Mouse (Mus musculus) stomach, embryonic 16.5 days (tissue): ENCODE data around the gene Mavs. TPM values are rescaled to one million over a fixed set of nuclear protein-coding genes. Genes with fewer than 3 reads are reported as not detected.
A peak's percentile ranks its signal among the peaks of the same experiment; 100 is the strongest.
"Not testable (repeated sequence)": the region's sequence is repeated elsewhere in the genome, so short reads cannot be mapped to it uniquely, and the experiment has no call there.

ENCODE experiments used
- ATAC-seq: fragments of 200-750 bp; cut with Nextera tagmentation; 2 replicates; pipeline ENCODE4 v1.8.0; 2017; ENCODE audit warnings: moderate number of reproducible peaks, moderate TSS enrichment; ENCODE audit not compliant: insufficient read depth, low FRiP score
- H3K27ac ChIP-seq: fragments of 300-500 bp; sonication (generic); 2 replicates; pipeline ENCODE4 v1.5.1; 2014; ENCODE audit warnings: low read length
- H3K27me3 ChIP-seq: fragments of 300-500 bp; sonication (generic); 2 replicates; pipeline ENCODE4 v1.6.1; 2014; ENCODE audit warnings: low read length, control low read depth, mixed read lengths; ENCODE audit not compliant: control insufficient read depth, insufficient read depth
- H3K36me3 ChIP-seq: fragments of 300-500 bp; sonication (generic); 2 replicates; pipeline ENCODE4 v1.6.1; 2014; ENCODE audit warnings: low read length; ENCODE audit not compliant: control insufficient read depth, insufficient read depth
- H3K4me1 ChIP-seq: fragments of 300-500 bp; sonication (generic); 2 replicates; pipeline ENCODE4 v1.6.1; 2014; ENCODE audit warnings: low read length, control low read depth, mixed read lengths; ENCODE audit not compliant: control insufficient read depth, insufficient read depth
- H3K4me2 ChIP-seq: fragments of 300-500 bp; sonication (generic); 2 replicates; pipeline ENCODE4 v1.6.1; 2014; ENCODE audit warnings: low read depth, low read length, mixed read lengths
- H3K4me3 ChIP-seq: fragments of 300-500 bp; sonication (generic); replicated peaks from 2 replicates; pipeline ENCODE4 v1.5.1; 2014; ENCODE audit warnings: mild to moderate bottlenecking, low read length
- H3K9ac ChIP-seq: fragments of 300-500 bp; sonication (generic); 2 replicates; pipeline ENCODE4 v1.6.1; 2014; ENCODE audit warnings: low read length
- H3K9me3 ChIP-seq: fragments of 300-500 bp; sonication (generic); replicated peaks from 2 replicates; pipeline ENCODE4 v1.6.1; 2016; ENCODE audit warnings: low read length, control low read depth; ENCODE audit not compliant: control insufficient read depth
- WGBS: fragments of 180-500 bp; shearing (Covaris S2); extraction: QIAGEN DNeasy Blood & Tissue Kit; methylation state at CpG from one replicate; pipeline ENCODE4 v1.1.7; 2014; 5-methylcytosine and 5-hydroxymethylcytosine counted together
- polyA plus RNA-seq: library from polyadenylated mRNA; unstranded; fragments of >200 nt; fragmentation: Nextera tagmentation; extraction: Ambion mirVana; gene quantifications from 2 replicates; pipeline ENCODE4 v1.2.1, GENCODE M21; 2015

Gene Mavs
- polyA plus RNA-seq, 1 experiment from 2014 or later: 23.7 TPM

DNA sequence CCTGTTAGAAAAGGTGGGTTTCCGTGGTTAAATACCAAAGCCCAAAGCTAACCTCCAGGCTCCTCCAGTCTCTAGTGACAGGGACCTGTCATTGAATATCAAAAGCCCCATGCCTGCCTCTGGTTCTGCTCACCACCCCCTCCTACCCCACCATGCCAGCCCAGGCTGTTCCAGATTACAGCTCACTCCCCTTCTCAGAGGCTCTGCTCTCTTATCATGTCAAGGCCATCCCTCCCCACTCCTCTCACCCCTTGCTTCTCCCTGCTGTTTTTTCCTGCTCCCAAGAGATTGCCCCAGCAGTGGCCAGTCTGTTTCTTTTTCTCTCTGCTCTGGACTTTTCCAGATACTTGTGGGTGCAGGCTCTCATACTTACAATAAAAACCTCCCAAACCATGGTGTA, 10.3 kb upstream of the Mavs start:
- peaks cover 3% of the 10 kb centered on the region; the same call in 1 of the 2 replicates for H3K27me3 ChIP-seq
- no peaks in the 10 kb centered on the region for H3K4me1 ChIP-seq
- WGBS: 50% methylated on average over 1 of the region's 1 CpGs
- no peak overlapping the region for H3K4me2 ChIP-seq
- peak; percentile 75; the same call in 1 of the 2 replicates for ATAC-seq
- H3K4me3 ChIP-seq: no peak overlapping the region
- H3K36me3 ChIP-seq: no peaks in the 10 kb centered on the region
- H3K9me3 ChIP-seq: no peaks in the 10 kb centered on the region
- no peak overlapping the region for H3K9ac ChIP-seq
- no peak overlapping the region for H3K27ac ChIP-seq

DNA sequence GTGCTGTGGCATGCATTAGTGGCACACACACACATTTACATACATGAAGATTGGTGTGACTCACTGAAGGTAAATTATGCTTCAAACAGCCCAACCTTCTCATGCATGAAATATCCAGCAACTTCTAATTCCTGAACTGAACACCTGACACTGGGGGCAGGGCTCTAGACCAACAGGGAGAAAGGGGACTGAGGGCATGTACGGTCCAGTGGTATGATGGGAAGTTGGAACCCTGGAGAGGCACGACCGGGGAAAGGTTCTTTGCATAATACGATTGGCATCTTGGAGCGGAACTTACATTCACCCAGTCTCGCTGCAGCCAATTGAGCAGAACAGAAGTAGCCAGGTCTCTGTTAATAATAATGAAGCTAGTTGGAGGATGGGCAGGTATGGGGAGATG, 8.7 kb upstream of the Mavs start:
- no peaks in the 10 kb centered on the region for H3K9me3 ChIP-seq
- WGBS: 91% methylated on average over 6 of the region's 6 CpGs
- H3K4me1 ChIP-seq: no peaks in the 10 kb centered on the region
- H3K4me3 ChIP-seq: no peak overlapping the region
- H3K9ac ChIP-seq: no peak overlapping the region
- no peaks in the 10 kb centered on the region for H3K36me3 ChIP-seq
- H3K27me3 ChIP-seq: peaks cover 3% of the 10 kb centered on the region; the same call in 1 of the 2 replicates
- no peak overlapping the region for H3K4me2 ChIP-seq
- no peak for ATAC-seq
- no peak overlapping the region for H3K27ac ChIP-seq

DNA sequence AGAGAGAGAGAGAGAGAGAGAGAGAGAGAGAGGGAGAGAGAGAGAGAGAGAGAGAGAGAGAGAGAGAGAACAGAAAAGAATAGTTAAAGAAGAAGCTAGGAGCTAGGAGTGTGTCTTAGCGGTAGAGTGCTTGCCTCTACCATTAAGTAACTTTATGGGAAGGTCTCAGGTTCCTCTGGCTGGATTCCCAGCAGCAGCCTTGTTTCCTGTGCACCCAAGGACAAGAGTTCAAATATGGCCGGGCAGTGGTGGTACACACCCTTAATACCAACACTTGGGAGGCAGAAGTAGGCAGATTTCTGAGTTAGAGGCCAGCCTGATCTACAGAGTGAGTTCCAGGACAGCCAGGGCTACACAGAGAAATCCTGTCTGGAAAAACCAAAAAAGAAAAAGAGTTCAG, 7.2 kb upstream of the Mavs start:
- not testable (repeated sequence) for H3K4me2 ChIP-seq, H3K27me3 ChIP-seq, H3K9me3 ChIP-seq, H3K27ac ChIP-seq, H3K4me3 ChIP-seq, ATAC-seq, H3K9ac ChIP-seq, H3K4me1 ChIP-seq, H3K36me3 ChIP-seq
- 65% methylated on average over 2 of the region's 2 CpGs for WGBS

DNA sequence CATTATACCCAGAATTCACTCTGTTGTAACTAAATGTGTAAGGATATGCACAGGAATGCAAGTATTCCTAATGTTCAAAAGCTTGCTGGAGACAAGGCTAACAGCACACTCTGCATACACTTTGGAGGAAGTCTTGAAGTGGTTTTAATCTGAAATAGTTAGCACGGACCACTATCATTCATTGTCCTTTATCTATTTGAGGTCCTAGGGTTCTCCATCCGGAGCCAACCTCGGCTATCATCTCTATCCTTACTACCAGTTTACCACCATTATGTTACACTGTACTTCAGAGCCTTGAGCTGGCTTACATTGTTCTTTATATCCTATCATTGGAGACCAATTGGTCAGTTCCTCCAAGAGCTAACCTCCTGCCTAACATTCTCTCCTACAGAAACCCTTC, 6.6 kb upstream of the Mavs start:
- H3K36me3 ChIP-seq: no peaks in the 10 kb centered on the region
- ATAC-seq: no peak
- H3K27ac ChIP-seq: no peak overlapping the region
- no peak overlapping the region for H3K9ac ChIP-seq
- no peak overlapping the region for H3K4me2 ChIP-seq
- no peaks in the 10 kb centered on the region for H3K9me3 ChIP-seq
- no peak overlapping the region for H3K4me3 ChIP-seq
- H3K4me1 ChIP-seq: no peaks in the 10 kb centered on the region
- WGBS: 81% methylated on average over 3 of the region's 3 CpGs
- peaks cover 3% of the 10 kb centered on the region; the same call in 1 of the 2 replicates for H3K27me3 ChIP-seq

DNA sequence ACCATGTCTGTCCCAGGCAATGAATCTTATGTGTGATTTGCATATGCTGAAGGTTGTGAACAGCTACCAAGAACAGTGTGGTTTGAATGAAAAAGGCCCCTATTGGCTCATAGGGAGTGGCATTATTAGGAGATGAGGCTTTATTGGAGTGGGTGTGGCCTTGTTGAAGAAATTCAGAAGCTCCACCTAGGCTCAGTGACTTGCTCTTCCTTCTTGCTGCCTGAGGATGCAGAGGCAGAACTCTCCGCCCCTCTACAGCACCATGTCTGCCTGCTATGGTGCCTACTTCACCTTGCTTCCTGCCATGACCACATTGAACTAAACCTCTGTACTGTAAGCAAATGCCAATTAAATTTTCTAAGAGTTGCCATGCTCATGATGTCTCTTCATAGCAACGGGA, 1.3 kb upstream of the Mavs start:
- Histone ChIP-seq H3K27ac (no peak overlapping the region), H3K36me3 (no peaks in the 10 kb centered on the region), H3K27me3 (peaks cover under 1% of the 10 kb centered on the region; the same call in 1 of the 2 replicates), H3K9ac (no peak overlapping the region), H3K4me3 (no peak overlapping the region), H3K9me3 (no peaks in the 10 kb centered on the region), H3K4me1 (peaks cover 12% of the 10 kb centered on the region), H3K4me2 (no peak overlapping the region)
- ATAC-seq: no peak
- WGBS: 80% methylated on average over 2 of the region's 2 CpGs

DNA sequence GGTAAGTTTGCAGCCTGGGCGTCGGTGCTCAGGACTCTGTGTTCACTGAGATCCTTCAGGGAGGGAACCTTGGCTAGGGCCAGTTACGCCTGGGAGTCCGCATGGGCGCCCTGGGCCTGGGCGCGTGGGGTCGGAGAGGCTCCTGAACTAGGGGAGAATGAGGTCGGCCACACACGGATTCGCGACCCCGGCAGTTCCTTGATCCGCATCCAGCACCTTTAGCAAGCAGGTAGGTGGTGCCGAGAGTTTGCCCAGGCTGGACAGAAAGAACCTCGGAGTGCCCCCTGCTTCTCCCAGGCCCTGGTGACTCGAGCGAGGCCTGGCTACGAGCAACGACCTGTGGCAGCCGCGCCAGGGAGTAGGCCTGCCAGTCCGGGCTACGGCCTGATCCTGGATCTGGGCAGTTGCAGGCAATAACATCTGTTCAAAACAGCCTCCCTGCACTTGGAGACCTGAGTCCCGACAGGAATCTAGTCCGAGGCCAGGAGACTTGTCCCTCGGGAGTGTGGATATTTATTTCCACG, 326 bp downstream of the Mavs start:
- Histone ChIP-seq H3K27me3 (no peaks in the 10 kb centered on the region), H3K9ac (peak overlapping the region; percentile 87), H3K4me3 (peak overlapping the region; percentile 76), H3K9me3 (no peaks in the 10 kb centered on the region), H3K36me3 (no peaks in the 10 kb centered on the region), H3K4me1 (peaks cover 12% of the 10 kb centered on the region), H3K4me2 (peak overlapping the region; percentile 85), H3K27ac (peak overlapping the region; percentile 81)
- peak; percentile 16; the same call in 1 of the 2 replicates for ATAC-seq
- 7% methylated on average over 28 of the region's 28 CpGs for WGBS

DNA sequence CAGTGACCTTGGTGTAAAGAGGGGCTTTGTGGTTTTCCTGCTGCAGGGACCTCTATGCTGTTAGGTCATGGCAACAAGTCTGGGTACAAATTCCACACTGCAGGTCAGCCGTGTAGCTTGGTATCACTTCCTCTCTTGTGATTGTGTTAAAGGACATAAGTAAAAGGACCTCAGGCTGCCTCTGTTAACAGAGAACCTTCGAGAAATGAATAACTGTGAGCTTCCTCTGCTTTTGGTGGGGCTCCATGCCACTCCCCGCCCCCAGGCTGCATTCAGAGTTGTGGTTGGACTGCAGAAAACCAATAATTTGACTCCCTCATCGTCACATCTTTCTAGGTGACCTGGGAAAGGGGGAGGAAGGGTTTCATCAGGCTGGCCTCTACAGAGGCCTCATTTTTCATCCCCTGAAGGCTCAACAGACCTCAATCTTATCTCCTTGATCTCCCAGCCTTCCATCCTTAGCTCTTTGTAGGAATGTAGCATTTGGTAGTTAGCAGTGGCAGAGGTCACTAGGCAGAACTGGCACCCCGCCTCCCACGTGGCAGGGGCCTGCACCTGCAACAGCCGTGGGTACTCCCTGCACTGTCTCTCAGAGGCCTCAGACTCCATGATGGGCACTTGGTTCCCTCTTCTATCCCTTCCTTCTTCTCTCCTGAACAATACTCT, 1.2 kb downstream of the Mavs start:
- peak overlapping the region; percentile 76 for H3K4me3 ChIP-seq
- H3K27ac ChIP-seq: no peak overlapping the region
- H3K36me3 ChIP-seq: no peaks in the 10 kb centered on the region
- ATAC-seq: no peak
- no peaks in the 10 kb centered on the region for H3K27me3 ChIP-seq
- H3K4me2 ChIP-seq: peak overlapping the region; percentile 85
- H3K9ac ChIP-seq: peak overlapping the region; percentile 87
- H3K4me1 ChIP-seq: peaks cover 12% of the 10 kb centered on the region
- 57% methylated on average over 7 of the region's 7 CpGs for WGBS
- H3K9me3 ChIP-seq: no peaks in the 10 kb centered on the region

DNA sequence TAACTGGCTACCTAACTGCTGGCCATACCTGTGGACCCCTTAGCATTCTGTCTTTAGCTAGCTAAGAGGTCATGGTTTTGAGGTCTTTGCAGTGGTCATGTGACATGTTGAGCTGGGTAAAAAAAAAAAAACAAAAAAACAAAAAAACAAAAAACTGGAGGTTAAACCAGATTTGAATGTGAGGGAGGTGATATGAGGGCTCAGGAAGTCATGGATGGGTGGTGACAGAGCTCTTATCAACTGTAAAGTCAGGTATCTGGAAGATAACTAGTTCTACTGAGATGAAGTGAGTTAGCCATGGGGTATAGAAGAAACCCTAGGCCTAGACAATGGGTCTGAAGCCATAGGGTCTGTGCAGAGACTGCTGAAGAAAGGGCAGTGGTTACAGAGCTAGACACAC, 8.3 kb downstream of the Mavs start:
- peaks cover 41% of the 10 kb centered on the region for H3K36me3 ChIP-seq
- no peak for ATAC-seq
- no peak overlapping the region for H3K9ac ChIP-seq
- no peak overlapping the region for H3K4me3 ChIP-seq
- no peak overlapping the region for H3K4me2 ChIP-seq
- H3K27ac ChIP-seq: no peak overlapping the region
- no peaks in the 10 kb centered on the region for H3K9me3 ChIP-seq
- no peaks in the 10 kb centered on the region for H3K27me3 ChIP-seq
- no peaks in the 10 kb centered on the region for H3K4me1 ChIP-seq

DNA sequence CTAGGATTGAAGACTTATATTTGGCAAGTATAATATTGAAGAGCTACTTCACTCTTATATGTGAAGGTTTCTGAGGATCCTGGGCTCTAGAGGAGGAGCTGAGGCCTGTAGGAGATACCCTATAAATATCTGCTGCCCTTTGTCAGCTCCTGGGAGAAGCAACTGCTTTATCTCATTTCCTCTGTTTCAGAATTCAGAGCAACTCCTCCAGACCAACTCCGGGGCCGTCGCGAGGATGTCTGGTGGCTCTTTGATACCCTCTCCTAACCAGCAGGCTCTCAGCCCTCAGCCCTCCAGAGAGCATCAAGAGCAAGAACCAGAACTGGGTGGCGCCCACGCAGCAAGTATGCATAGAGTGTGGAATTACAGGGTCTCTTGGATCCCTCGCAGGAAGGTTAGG, 9.1 kb downstream of the Mavs start:
- WGBS: 82% methylated on average over 7 of the region's 7 CpGs
- Histone ChIP-seq H3K4me2 (no peak overlapping the region), H3K27me3 (no peaks in the 10 kb centered on the region), H3K9ac (no peak overlapping the region), H3K4me1 (no peaks in the 10 kb centered on the region), H3K27ac (no peak overlapping the region), H3K9me3 (no peaks in the 10 kb centered on the region), H3K36me3 (peaks cover 41% of the 10 kb centered on the region), H3K4me3 (no peak overlapping the region)
- ATAC-seq: no peak
